Mouse (Mus musculus) CD4-positive naive resting alpha-beta T cell, adult 57 days (primary cell): Measurements from ENCODE around the gene Sstr3. TPM values are rescaled to one million over a fixed set of nuclear protein-coding genes. Genes with fewer than 3 reads are reported as not detected.

Experiments
- total RNA-seq: library from RNA; stranded (reverse); gene quantifications from one replicate; pipeline ENCODE4 v1.2.4, GENCODE M21; 2023

The Sstr3 gene
- total RNA-seq = not detected

DNA sequence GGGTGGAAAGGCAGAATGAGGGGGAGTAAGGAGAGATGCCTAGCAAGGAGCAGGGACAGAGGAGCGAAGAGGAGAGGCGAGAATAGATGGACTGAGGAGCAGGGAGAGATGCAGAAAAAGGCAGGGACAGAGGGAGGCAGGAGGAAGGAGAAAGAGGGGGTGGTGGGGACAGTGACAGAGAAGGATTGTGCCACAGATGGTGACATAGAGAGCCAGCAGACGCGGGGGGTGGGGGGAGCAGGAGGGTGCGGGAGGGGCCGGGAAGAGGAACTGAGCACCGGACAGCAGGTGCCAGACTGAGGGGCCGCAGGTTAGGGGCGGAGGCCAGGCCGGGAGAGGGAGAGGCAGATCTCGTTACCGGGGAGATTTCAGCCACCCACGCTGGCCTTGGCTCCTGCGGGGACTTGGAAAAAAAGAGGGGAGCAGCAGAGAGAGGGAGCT is at the start of gene Sstr3:
Gene Sstr3, minus strand, starts transcription at position 125 of the 441 bp plus-strand sequence.

DNA sequence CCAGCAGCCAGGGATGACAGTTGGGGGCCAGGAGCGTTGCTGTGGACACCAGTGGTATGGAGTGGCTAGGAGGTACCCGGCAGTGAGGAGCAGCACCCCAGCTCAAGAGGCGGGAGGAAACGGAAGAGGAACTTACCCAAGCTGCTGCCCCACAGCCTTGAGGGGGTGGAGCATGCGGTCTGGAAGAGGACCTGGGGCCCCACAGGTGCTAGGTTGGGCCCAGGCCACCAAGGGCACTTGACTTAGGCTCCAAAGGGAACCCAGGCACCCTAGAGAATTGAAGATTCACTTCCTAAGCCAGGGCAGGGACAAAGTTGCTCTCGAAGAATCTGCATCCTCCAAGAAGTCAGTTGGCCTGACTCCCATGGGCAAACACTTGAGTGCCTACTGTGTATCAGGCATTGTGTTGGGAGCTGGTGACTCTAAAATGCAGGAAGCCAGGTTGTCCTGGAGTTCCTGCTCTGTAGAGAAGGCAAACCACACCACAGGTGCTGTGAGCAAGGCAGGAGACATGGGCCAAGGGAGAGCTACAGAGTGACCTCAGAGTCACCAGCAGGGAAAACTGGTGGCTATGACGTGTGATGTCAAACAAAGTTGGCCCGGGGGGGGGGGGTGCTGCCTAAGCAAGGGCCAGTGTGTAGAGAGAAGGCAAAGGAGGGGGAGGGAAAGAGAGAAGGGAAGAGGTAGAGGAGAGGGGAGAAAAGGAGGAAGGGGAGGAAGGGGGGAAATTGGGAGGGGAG is 28.3 kb upstream of the Sstr3 start, which contains the start of gene Rac2:
Gene Rac2, minus strand, starts transcription at position 126 of the 740 bp plus-strand sequence.

GRCm38 (mm10) chr15:78530671-78531450 is 13.6 kb downstream of the Sstr3 start, which contains the start of gene C1qtnf6:
Gene C1qtnf6, minus strand, starts transcription at chr15:78531416.

DNA sequence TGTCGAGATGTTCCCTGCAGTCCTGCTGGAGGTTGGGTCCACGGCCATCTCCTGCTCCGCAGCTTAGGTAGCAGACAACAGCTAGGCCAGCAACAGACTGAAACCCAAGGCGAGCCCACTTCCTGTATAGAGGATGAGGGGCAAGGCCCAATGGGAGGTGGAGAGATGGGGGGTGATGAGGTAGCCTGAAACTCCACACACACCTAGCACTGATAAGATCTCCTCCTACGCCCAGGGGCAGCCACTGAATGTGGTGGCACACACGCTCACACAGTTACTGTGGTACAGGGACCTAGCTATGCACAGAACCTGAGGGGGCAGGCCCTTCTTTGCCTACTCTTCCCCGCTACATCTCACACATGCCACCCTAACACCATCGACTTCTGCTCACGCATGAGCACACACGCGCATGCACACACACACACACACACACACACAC is 49.5 kb downstream of the Sstr3 start, which contains the start of gene Il2rb:
Gene Il2rb, minus strand, starts transcription at position 304 of the 439 bp plus-strand sequence.

Other genes with a start within 250 kb of the Sstr3 start
- gene Csf2rb2, start 239.0 kb downstream of the Sstr3 start, total RNA-seq = 0.98 TPM
- 4.1 TPM for gene Csf2rb, start 218.9 kb downstream of the Sstr3 start, total RNA-seq
- gene Tex33, start 148.8 kb downstream of the Sstr3 start, total RNA-seq = not detected
- gene Tst, start 138.8 kb downstream of the Sstr3 start, total RNA-seq = 0.92 TPM
- gene Mpst, start 138.3 kb downstream of the Sstr3 start, total RNA-seq = 23.0 TPM
- 10.8 TPM for gene Kctd17, start 116.1 kb downstream of the Sstr3 start, total RNA-seq
- gene Tmprss6, start 76.1 kb downstream of the Sstr3 start, total RNA-seq = not detected
- gene Il2rb, start 49.4 kb downstream of the Sstr3 start, total RNA-seq = 59.7 TPM
- 0.47 TPM for gene C1qtnf6, start 13.3 kb downstream of the Sstr3 start, total RNA-seq
- gene Rac2, start 28.1 kb upstream of the Sstr3 start, total RNA-seq = 907 TPM
- gene Cyth4, start 52.4 kb upstream of the Sstr3 start, total RNA-seq = 146 TPM
- 2.6 TPM for gene Elfn2, start 174.1 kb upstream of the Sstr3 start, total RNA-seq
- 125 TPM for gene Mfng, start 228.8 kb upstream of the Sstr3 start, total RNA-seq